Mouse (Mus musculus): ENCODE measurements around the gene Cep152. TPM values are rescaled to one million over a fixed set of nuclear protein-coding genes. Genes with fewer than 3 reads are reported as not detected.
A peak's percentile ranks its signal among the peaks of the same experiment; 100 is the strongest.

Cep152 gene
- polyA plus RNA-seq, 1 experiment from 2014 or later, result 10.1 TPM

DNA sequence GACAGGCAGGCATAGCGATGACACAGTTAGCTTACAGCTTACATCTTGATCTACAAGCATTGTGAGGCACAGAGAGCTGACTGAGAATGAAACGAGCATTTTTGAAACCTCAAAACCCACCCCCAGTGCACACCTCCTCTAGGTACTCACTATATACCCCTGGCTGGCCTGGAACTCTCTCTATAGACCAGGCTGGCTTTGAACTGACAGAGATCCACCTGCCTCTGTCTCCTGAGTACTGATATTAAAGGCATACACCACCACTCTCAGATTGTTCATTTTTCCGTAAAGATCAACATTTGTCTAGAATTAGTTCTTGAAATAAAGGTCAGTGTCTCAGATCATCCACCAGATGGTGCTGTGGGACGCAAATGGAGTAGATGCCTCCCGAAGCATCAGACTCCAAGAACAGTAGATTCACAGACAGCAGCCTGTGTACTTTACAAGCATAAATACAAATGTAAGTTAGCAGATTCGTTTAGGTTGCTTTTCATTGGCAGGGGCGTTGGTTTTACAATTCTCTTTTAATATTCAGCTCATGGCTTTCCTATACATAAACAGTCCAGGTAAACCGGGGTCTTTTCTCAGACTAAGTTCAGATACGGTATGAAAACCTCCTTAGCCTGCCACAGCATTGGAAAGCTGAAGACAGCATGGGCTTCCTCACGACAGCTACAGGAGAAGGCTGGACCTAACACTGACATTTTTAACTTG, 35.1 kb upstream of the Cep152 start:
- ATAC-seq (ENCODE audit: insufficient number of reproducible peaks, insufficient read depth, low FRiP score, low TSS enrichment), result peak; percentile 71; the same call in 1 of the 2 replicates
- Histone ChIP-seq H3K27me3 (no peaks in the 10 kb centered on the region), H3K36me3 (no peaks in the 10 kb centered on the region), H3K9ac (peak overlapping the region; percentile 53; the same call in 1 of the 2 replicates), H3K27ac (no peak overlapping the region), H3K4me3 (peak overlapping the region; percentile 22), H3K4me2 (replicated peaks) (peak overlapping the region; percentile 55), H3K9me3 (no peaks in the 10 kb centered on the region), H3K4me1 (peaks cover 10% of the 10 kb centered on the region)
- WGBS, result 12% methylated on average over 10 of the region's 10 CpGs

- no peaks in the 10 kb centered on the region for H3K9me3 ChIP-seq
- WGBS, result 85% methylated on average over 9 of the region's 9 CpGs
- H3K4me3 ChIP-seq, result no peak overlapping the region
- H3K4me2 ChIP-seq (replicated peaks), result no peak overlapping the region
- no peak for ATAC-seq (ENCODE audit: insufficient number of reproducible peaks, insufficient read depth, low FRiP score, low TSS enrichment)
- H3K9ac ChIP-seq, result no peak overlapping the region
- no peaks in the 10 kb centered on the region for H3K36me3 ChIP-seq
- H3K27me3 ChIP-seq, result no peaks in the 10 kb centered on the region
- no peak overlapping the region for H3K27ac ChIP-seq
- peaks cover 2% of the 10 kb centered on the region for H3K4me1 ChIP-seq
Observed at GRCm38 (mm10) chr2:125655391-125655790, 30.5 kb upstream of the Cep152 start.

GRCm38 (mm10) chr2:125653286-125653685, 28.4 kb upstream of the Cep152 start:
- no peaks in the 10 kb centered on the region for H3K9me3 ChIP-seq
- H3K4me1 ChIP-seq, result no peaks in the 10 kb centered on the region
- no peak overlapping the region for H3K4me2 ChIP-seq (replicated peaks)
- no peaks in the 10 kb centered on the region for H3K27me3 ChIP-seq
- no peak overlapping the region for H3K27ac ChIP-seq
- no peaks in the 10 kb centered on the region for H3K36me3 ChIP-seq
- H3K4me3 ChIP-seq, result no peak overlapping the region
- ATAC-seq (ENCODE audit: insufficient number of reproducible peaks, insufficient read depth, low FRiP score, low TSS enrichment), result no peak
- no peak overlapping the region for H3K9ac ChIP-seq
- 88% methylated on average over 2 of the region's 2 CpGs for WGBS

DNA sequence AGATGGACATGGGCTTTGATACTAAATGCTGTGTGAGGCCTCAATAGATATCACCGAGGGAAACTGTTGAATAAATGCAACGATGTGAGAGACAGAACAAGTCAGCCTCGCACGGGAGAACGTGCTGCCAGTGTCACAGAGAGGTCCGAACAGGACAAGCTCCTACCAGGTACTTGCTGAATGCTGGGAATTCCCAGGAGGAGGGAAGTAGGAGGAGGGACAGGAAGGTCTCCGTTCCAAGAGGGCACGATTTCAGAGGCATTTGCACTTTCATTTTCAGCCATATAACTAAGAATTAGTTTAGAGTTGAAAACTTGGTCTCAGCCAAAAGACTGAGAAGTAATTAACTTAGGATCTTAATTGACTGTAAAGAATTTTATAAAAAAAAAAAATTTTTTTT, 26.6 kb upstream of the Cep152 start:
- 81% methylated on average over 8 of the region's 8 CpGs for WGBS
- Histone ChIP-seq H3K27me3 (no peaks in the 10 kb centered on the region), H3K4me2 (replicated peaks) (no peak overlapping the region), H3K9me3 (no peaks in the 10 kb centered on the region), H3K36me3 (no peaks in the 10 kb centered on the region), H3K9ac (no peak overlapping the region), H3K4me3 (no peak overlapping the region), H3K27ac (no peak overlapping the region), H3K4me1 (no peaks in the 10 kb centered on the region)
- no peak for ATAC-seq (ENCODE audit: insufficient number of reproducible peaks, insufficient read depth, low FRiP score, low TSS enrichment)

DNA sequence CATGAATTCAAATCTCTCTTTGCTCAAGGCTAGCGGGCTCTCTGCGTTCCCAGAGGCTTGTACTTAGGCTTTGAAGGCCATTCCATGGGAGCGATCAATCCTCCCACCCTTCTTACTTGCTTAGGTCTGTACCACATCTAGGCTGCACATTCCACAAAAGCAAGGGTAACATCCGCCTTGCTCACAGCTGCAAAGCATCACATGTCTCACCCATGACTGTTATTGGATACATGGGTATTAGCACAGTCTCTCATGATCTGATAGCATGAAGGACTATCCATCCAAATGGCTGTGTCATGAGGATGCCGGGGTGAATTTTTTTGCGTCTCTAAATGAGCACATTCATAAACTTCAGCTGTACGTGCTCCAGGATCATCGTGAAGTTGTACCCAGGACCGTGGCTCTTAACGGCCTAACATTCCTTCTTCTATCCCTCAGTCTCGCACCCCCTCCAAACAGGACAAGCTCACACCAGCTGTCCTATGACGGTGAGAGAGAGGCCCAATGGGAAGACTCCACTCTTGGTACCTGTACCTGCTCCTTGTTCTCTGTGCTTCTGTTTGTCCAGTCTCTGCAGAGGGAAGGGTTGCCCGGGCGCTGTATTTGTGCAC, 25.9 kb upstream of the Cep152 start:
- no peak overlapping the region for H3K4me2 ChIP-seq (replicated peaks)
- H3K27me3 ChIP-seq, result no peaks in the 10 kb centered on the region
- no peaks in the 10 kb centered on the region for H3K4me1 ChIP-seq
- H3K27ac ChIP-seq, result no peak overlapping the region
- no peak for ATAC-seq (ENCODE audit: insufficient number of reproducible peaks, insufficient read depth, low FRiP score, low TSS enrichment)
- H3K9me3 ChIP-seq, result no peaks in the 10 kb centered on the region
- H3K4me3 ChIP-seq, result no peak overlapping the region
- H3K36me3 ChIP-seq, result no peaks in the 10 kb centered on the region
- no peak overlapping the region for H3K9ac ChIP-seq
- 92% methylated on average over 14 of the region's 14 CpGs for WGBS

DNA sequence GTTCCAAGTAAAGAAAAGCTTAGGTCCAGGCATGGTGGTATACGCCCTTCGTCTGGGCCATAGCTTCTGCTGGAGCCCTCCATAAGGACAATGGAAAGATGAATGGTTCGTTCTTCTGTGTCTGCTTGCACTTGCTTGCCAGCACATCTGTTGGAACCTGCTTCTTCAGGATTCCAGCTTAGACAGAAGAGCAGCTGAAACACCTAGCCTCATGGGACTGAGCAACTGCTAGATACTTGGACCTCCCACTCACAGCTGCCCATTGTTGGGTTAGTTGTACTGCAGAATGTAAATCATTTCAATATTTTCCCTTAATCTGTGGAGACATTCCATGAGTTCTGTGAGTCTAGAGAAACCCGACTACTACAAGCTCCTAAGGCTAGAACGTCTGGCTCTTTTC, 25.1 kb upstream of the Cep152 start:
- ATAC-seq (ENCODE audit: insufficient number of reproducible peaks, insufficient read depth, low FRiP score, low TSS enrichment), result no peak
- H3K9me3 ChIP-seq, result no peaks in the 10 kb centered on the region
- H3K4me3 ChIP-seq, result no peak overlapping the region
- no peaks in the 10 kb centered on the region for H3K27me3 ChIP-seq
- H3K27ac ChIP-seq, result no peak overlapping the region
- H3K9ac ChIP-seq, result no peak overlapping the region
- 79% methylated on average over 5 of the region's 5 CpGs for WGBS
- no peak overlapping the region for H3K4me2 ChIP-seq (replicated peaks)
- H3K4me1 ChIP-seq, result no peaks in the 10 kb centered on the region
- no peaks in the 10 kb centered on the region for H3K36me3 ChIP-seq

DNA sequence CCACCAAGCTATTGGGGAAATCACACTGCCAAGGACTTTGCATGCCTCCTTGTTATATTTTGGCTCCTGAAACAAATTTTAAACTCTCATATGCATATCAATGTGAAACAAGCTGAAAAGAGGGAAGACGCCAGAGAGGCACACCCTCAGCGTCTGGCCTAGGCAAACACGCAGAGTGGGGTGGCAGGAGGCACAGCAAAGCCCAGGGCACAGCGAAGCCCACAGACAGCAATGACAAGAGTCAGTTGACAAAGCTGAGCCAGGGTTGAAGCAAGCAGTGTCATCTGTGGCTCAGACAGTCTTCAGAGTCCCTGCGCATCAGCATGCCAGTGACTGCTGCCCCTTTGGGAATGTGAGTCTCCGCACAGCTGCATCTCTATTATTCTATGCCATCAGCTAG, 20.0 kb upstream of the Cep152 start:
- no peaks in the 10 kb centered on the region for H3K27me3 ChIP-seq
- no peak overlapping the region for H3K4me2 ChIP-seq (replicated peaks)
- WGBS, result 86% methylated on average over 6 of the region's 6 CpGs
- no peaks in the 10 kb centered on the region for H3K36me3 ChIP-seq
- ATAC-seq (ENCODE audit: insufficient number of reproducible peaks, insufficient read depth, low FRiP score, low TSS enrichment), result no peak
- H3K9me3 ChIP-seq, result no peaks in the 10 kb centered on the region
- H3K4me3 ChIP-seq, result no peak overlapping the region
- H3K9ac ChIP-seq, result no peak overlapping the region
- no peaks in the 10 kb centered on the region for H3K4me1 ChIP-seq
- H3K27ac ChIP-seq, result no peak overlapping the region

- Histone ChIP-seq H3K9me3 (no peaks in the 10 kb centered on the region), H3K36me3 (no peaks in the 10 kb centered on the region), H3K4me2 (replicated peaks) (no peak overlapping the region), H3K9ac (no peak overlapping the region), H3K4me1 (no peaks in the 10 kb centered on the region), H3K27me3 (no peaks in the 10 kb centered on the region), H3K4me3 (no peak overlapping the region), H3K27ac (no peak overlapping the region)
- ATAC-seq (ENCODE audit: insufficient number of reproducible peaks, insufficient read depth, low FRiP score, low TSS enrichment), result no peak
- WGBS, result 63% methylated on average over 7 of the region's 7 CpGs
Observed at GRCm38 (mm10) chr2:125637331-125637730, 12.4 kb upstream of the Cep152 start.

GRCm38 (mm10) chr2:125630010-125630409, 5.1 kb upstream of the Cep152 start:
- Histone ChIP-seq H3K27me3 (no peaks in the 10 kb centered on the region), H3K4me1 (no peaks in the 10 kb centered on the region), H3K9me3 (no peaks in the 10 kb centered on the region), H3K9ac (no peak overlapping the region), H3K36me3 (no peaks in the 10 kb centered on the region), H3K27ac (no peak overlapping the region), H3K4me2 (replicated peaks) (no peak overlapping the region), H3K4me3 (no peak overlapping the region)
- ATAC-seq (ENCODE audit: insufficient number of reproducible peaks, insufficient read depth, low FRiP score, low TSS enrichment), result no peak
- WGBS, result 96% methylated on average over 2 of the region's 2 CpGs

GRCm38 (mm10) chr2:125628487-125628886, 3.6 kb upstream of the Cep152 start:
- Histone ChIP-seq H3K27ac (no peak overlapping the region), H3K4me1 (peaks cover 9% of the 10 kb centered on the region), H3K4me2 (replicated peaks) (no peak overlapping the region), H3K9ac (no peak overlapping the region), H3K27me3 (no peaks in the 10 kb centered on the region), H3K36me3 (no peaks in the 10 kb centered on the region), H3K4me3 (no peak overlapping the region), H3K9me3 (no peaks in the 10 kb centered on the region)
- ATAC-seq (ENCODE audit: insufficient number of reproducible peaks, insufficient read depth, low FRiP score, low TSS enrichment), result no peak
- 82% methylated on average over 6 of the region's 6 CpGs for WGBS

GRCm38 (mm10) chr2:125626536-125626935, 1.6 kb upstream of the Cep152 start:
- Histone ChIP-seq H3K27ac (no peak overlapping the region), H3K4me2 (replicated peaks) (no peak overlapping the region), H3K27me3 (no peaks in the 10 kb centered on the region), H3K4me1 (peaks cover 13% of the 10 kb centered on the region), H3K4me3 (no peak overlapping the region), H3K9me3 (no peaks in the 10 kb centered on the region), H3K9ac (no peak overlapping the region), H3K36me3 (no peaks in the 10 kb centered on the region)
- no peak for ATAC-seq (ENCODE audit: insufficient number of reproducible peaks, insufficient read depth, low FRiP score, low TSS enrichment)
- 80% methylated on average over 4 of the region's 4 CpGs for WGBS

DNA sequence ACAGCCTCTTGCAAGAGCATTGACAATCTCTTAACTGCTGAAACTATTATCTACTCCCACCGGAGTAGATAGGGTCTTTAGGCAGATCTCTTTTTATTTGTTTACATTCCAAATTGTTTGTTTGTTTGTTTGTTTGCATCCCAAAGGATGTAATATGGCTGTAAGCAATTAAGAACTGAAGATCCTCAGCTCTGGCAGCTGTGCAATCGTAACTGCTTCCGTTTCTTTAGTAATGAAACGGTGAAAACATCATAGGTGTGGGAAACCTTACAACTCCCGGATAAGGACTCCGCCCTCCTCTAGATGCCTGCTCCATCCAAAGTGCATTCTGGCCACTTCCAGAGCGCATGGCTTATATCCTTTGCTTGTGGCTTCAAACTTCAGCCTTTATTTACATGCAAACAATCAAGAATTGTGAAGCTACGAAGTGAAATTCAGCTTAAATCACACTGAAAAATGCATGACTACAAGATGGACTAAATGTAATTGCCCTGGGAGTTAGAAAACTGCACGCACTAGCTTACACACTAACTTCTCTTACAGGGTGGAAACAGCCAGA, 707 bp downstream of the Cep152 start:
- H3K36me3 ChIP-seq, result peaks cover 11% of the 10 kb centered on the region
- WGBS, result 15% methylated on average over 9 of the region's 9 CpGs
- H3K27me3 ChIP-seq, result no peaks in the 10 kb centered on the region
- no peaks in the 10 kb centered on the region for H3K9me3 ChIP-seq
- H3K4me2 ChIP-seq (replicated peaks), result peak overlapping the region; percentile 61
- H3K27ac ChIP-seq, result no peak overlapping the region
- no peak for ATAC-seq (ENCODE audit: insufficient number of reproducible peaks, insufficient read depth, low FRiP score, low TSS enrichment)
- H3K9ac ChIP-seq, result peak overlapping the region; percentile 77
- peak overlapping the region; percentile 84 for H3K4me3 ChIP-seq
- peaks cover 18% of the 10 kb centered on the region for H3K4me1 ChIP-seq
